Mouse (Mus musculus): ENCODE results near the gene Cd248.
A peak's percentile ranks its signal among the peaks of the same experiment; 100 is the strongest.

Cd248 gene

GRCm38 (mm10) chr19:5067867-5068569 lies at the start of gene Cd248:
Gene Cd248, plus strand, starts transcription at chr19:5068078.
- peak; percentile 73 to 81 for DNase-seq

DNA sequence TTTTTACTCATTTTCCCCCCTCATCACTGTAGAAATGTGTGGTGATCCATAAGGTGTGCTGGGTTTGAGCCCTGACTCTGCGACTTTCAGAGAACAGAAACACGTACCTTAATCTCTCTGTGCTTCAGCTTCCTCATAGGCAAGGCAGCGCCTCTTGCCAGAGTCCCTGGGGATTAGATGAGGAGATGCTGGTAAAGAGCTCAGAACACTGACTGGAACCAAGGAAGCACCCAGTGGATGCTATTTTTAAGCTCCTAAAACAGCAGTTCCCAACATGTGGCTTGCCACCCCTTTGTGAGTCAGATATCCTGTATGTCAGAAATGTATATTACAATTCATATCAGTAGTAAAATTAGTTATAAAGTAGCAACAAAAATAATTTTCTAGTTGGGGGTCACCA lies 49.7 kb upstream of the Cd248 start:
- DNase-seq, result no peak

DNA sequence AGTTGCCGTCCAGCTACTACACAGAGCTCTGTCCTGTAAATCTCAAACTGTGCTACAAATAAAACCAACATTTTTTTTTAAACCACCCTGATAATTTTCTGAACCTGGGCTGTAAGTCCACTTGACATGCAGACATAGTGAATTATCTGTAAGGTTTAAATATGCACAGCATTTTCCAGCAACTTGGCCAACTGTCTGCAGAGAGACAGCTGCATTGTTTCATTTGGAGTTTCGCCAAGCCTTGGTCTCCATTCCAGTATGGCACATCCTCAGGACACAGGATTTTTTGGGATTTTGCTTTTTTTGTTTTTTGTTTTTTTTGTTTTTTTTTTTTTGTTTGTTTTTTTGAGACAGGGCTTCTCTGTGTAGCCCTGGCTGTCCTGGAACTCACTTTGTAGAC lies 46.5 kb upstream of the Cd248 start:
- peak; percentile 64 to 67 for DNase-seq

DNA sequence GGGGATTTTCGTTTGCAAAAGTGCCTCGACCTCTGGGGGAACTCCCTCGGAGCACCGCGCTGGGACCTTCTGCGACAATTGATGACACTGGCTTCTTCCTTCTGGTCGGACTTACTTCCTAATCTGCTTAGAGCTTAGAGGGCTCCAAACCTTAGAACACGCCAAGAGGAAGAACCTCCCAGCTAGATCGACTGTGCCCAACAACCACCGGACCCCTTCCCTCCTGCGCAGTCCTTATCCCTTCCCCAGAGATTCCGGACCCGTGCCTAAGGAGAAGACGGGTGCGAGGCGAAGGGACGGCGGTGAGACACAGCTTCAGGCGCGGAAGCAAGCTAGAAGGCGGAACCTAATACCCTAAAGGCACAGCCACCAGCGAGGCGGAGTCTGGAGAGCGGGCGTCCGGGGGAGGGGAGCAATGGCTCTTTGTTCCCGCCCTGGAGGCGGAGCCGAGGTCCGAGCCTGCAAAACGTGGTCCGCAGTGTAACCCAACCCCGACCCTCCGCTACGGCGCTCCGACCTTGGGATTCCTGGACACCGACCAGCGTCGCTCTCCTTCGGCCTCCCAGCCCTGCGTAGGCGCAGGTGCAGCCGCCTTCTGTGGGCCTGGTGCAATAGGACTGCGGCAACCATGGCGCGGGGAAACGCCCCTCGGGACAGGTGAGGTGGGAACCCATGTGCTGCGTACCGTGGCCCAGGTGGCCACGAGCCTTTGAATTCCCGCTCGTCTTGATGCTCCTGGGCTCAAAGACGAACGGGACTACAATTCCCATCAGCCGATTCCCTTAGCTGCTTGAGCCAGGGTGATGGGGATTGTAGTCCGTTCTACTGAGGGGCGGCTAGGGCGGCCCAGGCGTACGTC lies 44.0 kb upstream of the Cd248 start, which contains the start of gene Slc29a2:
TSS of gene Slc29a2 (plus strand) at position 240 of the 859 bp plus-strand sequence.
- DNase-seq, result peak; percentile 94 to 96

GRCm38 (mm10) chr19:5026111-5026510 lies 41.8 kb upstream of the Cd248 start:
- DNase-seq, result peak; percentile 60 to 72

- DNase-seq, result no peak
Observed at GRCm38 (mm10) chr19:5032686-5033085, 35.2 kb upstream of the Cd248 start.

DNA sequence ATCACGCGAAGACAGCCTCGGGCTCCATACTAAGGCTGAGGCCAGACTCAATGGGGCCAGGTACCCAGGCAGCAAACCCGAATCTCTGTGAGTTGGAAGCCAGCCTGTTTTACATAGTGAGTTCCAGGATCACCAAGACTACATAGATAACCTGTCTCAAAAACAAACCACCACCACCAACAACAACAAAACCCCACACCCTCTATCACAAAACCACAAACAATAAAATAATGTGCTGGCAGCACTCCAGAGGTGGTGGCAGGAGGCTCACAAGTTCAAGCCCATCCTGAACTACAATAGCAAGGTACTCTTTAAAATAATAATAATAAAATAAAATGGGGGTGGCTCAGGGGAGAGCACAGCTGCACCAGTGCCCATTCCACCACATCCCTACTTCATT lies 31.3 kb upstream of the Cd248 start:
- DNase-seq, result no peak

DNA sequence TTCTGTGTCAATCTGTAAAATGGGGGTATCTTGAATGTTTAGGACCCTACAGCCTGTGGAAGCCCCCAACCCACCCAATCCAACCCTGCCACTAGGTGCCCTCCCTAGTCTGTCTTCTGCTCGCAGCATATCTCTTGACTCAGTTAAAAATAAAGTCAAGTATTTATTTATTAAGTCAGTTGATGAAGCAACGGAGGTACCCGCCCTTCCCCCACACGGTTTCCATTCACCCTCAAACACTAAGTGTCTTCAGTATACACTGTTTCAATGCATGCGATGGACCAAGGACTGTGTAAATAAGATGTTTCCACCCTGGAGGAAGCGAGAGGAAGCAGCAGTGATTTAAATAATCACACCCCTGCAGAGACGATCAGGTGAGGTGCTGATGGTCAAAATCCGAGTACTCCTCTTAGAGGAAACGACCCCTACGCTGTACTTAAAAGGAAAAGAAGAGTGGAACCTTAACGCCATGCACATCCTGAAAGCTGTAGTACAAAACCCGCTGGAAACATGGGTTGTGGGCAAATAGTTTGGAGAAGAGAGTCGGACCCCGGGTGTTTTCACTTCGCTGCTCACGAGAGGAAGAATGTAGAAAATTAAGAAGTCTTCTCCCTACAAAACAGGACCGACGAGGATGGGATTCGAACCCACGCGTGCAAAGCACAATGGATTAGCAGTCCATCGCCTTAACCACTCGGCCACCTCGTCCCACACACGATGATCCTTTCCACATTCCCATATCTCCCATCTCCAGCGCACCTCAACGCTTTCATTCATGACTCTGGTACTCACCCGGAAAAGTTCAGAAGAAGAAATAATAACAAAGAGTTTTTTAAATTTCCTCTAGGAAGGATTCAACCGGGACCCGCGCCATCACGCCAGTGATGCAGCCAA lies 30.0 kb upstream of the Cd248 start:
- DNase-seq, result peak; percentile 91

GRCm38 (mm10) chr19:5038709-5039156 lies 29.1 kb upstream of the Cd248 start, which contains the start of the genes B4gat1 and AC124502.3:
Gene B4gat1, plus strand, starts transcription at chr19:5038826.
Gene AC124502.3, plus strand, starts transcription at chr19:5038891.
- DNase-seq, result peak; percentile 96 to 98

DNA sequence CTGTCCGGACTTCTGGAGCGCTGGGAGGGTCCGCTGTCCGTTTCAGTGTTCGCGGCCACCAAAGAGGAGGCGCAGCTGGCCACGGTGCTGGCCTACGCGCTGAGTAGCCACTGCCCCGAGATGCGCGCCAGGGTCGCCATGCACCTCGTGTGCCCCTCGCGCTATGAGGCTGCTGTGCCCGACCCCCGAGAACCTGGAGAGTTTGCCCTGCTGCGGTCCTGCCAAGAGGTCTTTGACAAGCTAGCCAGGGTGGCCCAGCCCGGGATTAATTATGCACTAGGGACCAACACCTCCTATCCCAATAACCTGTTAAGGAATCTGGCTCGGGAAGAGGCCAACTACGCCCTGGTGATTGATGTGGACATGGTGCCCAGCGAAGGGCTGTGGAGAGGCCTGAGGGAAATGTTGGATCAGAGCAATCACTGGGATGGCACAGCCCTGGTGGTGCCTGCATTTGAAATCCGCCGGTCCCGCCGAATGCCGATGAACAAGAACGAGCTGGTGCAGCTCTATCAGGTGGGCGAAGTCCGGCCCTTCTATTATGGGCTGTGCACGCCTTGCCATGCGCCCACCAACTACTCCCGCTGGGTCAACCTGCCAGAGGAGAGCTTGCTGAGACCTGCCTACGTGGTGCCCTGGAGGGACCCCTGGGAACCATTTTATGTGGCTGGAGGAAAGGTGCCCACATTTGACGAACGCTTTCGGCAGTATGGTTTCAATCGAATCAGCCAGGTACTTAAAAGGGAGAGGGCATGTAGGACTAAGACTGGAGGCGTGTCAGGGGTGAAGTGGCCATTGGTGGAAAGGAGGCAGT lies 28.4 kb upstream of the Cd248 start:
- peak; percentile 51 to 60 for DNase-seq

DNA sequence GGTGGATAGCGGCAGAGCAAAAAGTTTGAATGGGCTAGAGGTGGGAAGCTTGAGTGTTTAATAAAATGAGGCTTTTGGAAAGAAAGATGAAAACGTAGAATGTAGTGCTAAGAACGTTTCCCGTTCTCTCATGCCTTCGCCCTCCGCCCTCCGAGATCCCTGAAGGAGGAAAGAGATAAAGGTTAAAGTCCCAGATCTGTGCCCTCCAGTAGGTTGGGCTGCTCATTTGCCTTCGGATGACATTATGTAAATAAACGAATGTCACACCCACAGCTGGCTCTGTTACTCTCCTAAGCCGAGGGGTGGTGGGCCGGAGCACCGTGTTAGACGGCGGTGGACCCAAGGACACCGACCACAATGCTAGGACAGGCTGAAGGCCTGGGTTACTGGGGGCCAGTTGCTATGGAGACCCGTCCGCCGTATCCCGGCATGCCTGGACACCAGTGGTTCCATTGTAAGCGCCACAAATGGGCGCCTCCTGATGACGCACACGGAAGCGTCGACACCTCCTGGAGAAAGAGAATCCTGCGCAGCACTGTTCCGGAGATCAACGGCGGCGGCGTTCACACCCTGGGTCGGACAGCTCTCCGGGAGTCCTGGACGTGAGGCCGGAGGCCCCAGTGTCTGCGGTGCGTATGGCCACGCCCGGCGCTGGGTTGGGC lies 26.9 kb upstream of the Cd248 start, which contains the start of gene Brms1:
TSS of gene Brms1 (plus strand) at position 493 of the 662 bp plus-strand sequence.
- peak; percentile 95 to 96 for DNase-seq

DNA sequence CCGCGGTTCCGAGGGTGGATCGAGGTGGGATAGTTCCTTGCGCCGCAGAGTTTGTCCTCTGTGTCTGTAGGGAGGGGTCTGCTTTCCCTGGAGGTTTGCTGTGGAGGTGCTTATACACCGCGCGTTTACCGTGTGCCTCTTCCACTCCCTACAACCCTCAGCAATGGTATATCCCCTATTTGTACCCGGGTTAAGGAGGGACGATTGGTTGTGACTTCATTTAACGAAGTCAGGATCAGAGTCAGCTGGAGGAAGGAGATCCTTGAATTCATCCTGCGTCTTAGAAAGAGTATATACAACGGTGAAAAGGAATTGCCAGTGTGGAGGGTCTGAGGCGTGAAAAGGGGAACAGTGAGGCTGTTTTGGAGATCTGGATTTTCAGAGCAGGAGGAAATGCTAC lies 26.3 kb upstream of the Cd248 start:
- no peak for DNase-seq

GRCm38 (mm10) chr19:5045531-5045930 lies 22.3 kb upstream of the Cd248 start:
- DNase-seq, result no peak

- DNase-seq, result peak; percentile 44 to 53
Observed at GRCm38 (mm10) chr19:5048138-5049056, 19.5 kb upstream of the Cd248 start.

GRCm38 (mm10) chr19:5049325-5049724 lies 18.6 kb upstream of the Cd248 start:
- DNase-seq, result no peak

GRCm38 (mm10) chr19:5050047-5050905 lies 17.6 kb upstream of the Cd248 start, which contains the start of gene Rin1:
Gene Rin1, plus strand, starts transcription at chr19:5050481.
- peak; percentile 47 to 67 for DNase-seq

DNA sequence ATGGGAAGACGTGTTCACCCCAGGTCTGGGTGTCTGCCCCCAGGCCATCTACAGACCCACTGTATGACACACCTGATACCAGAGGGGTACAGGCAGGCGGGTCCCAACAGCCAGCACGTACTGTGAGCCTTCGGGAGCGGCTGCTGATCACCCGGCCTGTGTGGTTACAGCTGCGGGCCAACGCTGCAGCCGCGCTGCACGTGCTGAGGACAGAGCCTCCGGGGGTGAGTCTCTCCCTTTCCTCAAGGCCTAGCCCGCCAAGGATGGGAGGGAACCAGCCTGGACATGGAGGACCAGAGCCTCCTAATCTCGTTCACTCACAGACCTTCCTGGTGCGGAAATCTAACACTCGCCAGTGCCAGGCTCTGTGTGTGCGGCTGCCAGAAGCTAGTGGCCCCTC lies 16.8 kb upstream of the Cd248 start:
- DNase-seq, result peak in 1 of 2 experiments; percentile 33

DNA sequence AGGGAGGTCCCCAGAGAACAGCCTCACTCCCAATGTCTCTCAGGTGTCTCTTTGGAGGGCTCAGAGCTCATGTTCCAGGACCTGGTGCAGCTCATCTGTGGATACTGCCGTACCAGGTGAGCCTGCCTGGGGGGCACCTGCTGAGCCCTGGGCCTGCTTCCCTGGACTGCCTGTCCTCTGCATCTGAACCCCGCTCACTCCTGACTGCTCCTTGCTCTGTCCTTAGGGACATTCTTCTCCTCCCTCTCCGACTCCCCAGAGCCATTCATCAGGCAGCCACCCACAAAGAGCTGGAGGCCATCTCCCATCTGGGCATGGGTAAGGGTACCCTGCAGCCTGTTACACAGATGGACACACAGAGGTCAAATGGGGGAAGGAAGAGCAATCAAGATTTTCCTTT lies 16.4 kb upstream of the Cd248 start:
- DNase-seq, result peak in 1 of 2 experiments; percentile 29

Measured in cerebellum, postnatal 10 days (tissue).